Mouse (Mus musculus): Measurements from ENCODE around the gene Dlec1. TPM values are rescaled to one million over a fixed set of nuclear protein-coding genes. Genes with fewer than 3 reads are reported as not detected.

The Dlec1 gene
- polyA plus RNA-seq, 1 experiment from 2014 or later: 1.3 TPM

GRCm38 (mm10) chr9:119192202-119192990, 90.1 kb downstream of the Dlec1 start:
- no peaks in the 10 kb centered on the region for H3K9me3 ChIP-seq
- H3K4me2 ChIP-seq: no peak overlapping the region
- no peaks in the 10 kb centered on the region for H3K27me3 ChIP-seq
- no peak overlapping the region for H3K4me3 ChIP-seq
- no peak overlapping the region for H3K27ac ChIP-seq (replicated peaks)
- 35% methylated on average over 11 of the region's 11 CpGs for WGBS
- H3K36me3 ChIP-seq: no peaks in the 10 kb centered on the region
- no peaks in the 10 kb centered on the region for H3K4me1 ChIP-seq (replicated peaks)
- ATAC-seq (ENCODE audit: low FRiP score, low read depth): no peak
- no peak overlapping the region for H3K9ac ChIP-seq

Other genes starting within 250 kb of the Dlec1 start
- 8.9 and 9.6 TPM in 2 replicates for gene Ctdspl, start 176.0 kb upstream of the Dlec1 start, polyA plus RNA-seq (2015; fragmentation: Nextera tagmentation; extraction: Ambion mirVana)
- 3.3 and 3.6 TPM in 2 replicates for gene Vill, start 49.7 kb upstream of the Dlec1 start, polyA plus RNA-seq (2015; fragmentation: Nextera tagmentation; extraction: Ambion mirVana)
- gene Plcd1, start 9.0 kb upstream of the Dlec1 start, polyA plus RNA-seq (2015; fragmentation: Nextera tagmentation; extraction: Ambion mirVana): 20.1 and 20.3 TPM in 2 replicates
- 3.0 and 3.4 TPM in 2 replicates for gene Acaa1b, start 54.6 kb downstream of the Dlec1 start, polyA plus RNA-seq (2015; fragmentation: Nextera tagmentation; extraction: Ambion mirVana)
- not detected in 2 replicates for gene Gm47289, start 56.7 kb downstream of the Dlec1 start, polyA plus RNA-seq (2015; fragmentation: Nextera tagmentation; extraction: Ambion mirVana)
- gene Slc22a13, start 106.6 kb downstream of the Dlec1 start, polyA plus RNA-seq (2015; fragmentation: Nextera tagmentation; extraction: Ambion mirVana): not detected in 2 replicates
- 13.8 TPM in 2 replicates for gene Oxsr1, start 219.9 kb downstream of the Dlec1 start, polyA plus RNA-seq (2015; fragmentation: Nextera tagmentation; extraction: Ambion mirVana)
- gene Acaa1a, start 237.2 kb downstream of the Dlec1 start, polyA plus RNA-seq (2015; fragmentation: Nextera tagmentation; extraction: Ambion mirVana): 111 and 125 TPM in 2 replicates
- gene Myd88, start 238.9 kb downstream of the Dlec1 start, polyA plus RNA-seq (2015; fragmentation: Nextera tagmentation; extraction: Ambion mirVana): 6.6 and 6.8 TPM in 2 replicates

All from hindbrain, embryonic 15.5 days (tissue).